Mouse (Mus musculus) retina, postnatal 7 days (tissue): ENCODE measurements at regions not wholly inside any gene's neighbourhood (a gene's known extent, or its start where the extent isn't known, plus 50 kb on each side); places are given as distances from the start of the nearest gene placed in this dataset.

ENCODE experiments used
- DNase-seq: peaks from one replicate; pipeline ENCODE4 v3.0.0-alpha.2; 2012; ENCODE audit warnings: low read depth, low spot score

- DNase-seq = no peak
Measured at GRCm38 (mm10) chr1:189473071-189473470, 71.0 kb upstream of the Kcnk2 start.

DNA sequence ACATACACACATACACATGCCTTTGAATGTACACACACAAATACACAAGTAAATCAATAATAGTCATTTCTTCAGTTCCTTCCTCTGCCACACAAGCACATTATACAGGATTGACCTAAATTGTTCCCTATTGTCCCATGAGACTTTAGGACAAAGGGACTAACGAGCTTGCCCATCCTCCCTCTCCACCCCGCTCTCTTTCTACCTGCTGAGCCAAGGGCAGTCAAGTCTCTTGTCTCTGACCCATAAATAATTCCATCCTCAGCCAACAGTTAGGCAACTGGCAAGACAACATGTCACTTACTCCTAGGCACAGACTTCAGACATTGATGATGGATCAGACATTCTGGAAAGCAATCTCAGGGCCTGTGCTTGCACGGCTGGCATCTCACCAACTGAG is 56.3 kb upstream of the Kcnk2 start:
- DNase-seq = no peak
